Mouse (Mus musculus): ENCODE results near the gene Diras1.

Diras1 gene

DNA sequence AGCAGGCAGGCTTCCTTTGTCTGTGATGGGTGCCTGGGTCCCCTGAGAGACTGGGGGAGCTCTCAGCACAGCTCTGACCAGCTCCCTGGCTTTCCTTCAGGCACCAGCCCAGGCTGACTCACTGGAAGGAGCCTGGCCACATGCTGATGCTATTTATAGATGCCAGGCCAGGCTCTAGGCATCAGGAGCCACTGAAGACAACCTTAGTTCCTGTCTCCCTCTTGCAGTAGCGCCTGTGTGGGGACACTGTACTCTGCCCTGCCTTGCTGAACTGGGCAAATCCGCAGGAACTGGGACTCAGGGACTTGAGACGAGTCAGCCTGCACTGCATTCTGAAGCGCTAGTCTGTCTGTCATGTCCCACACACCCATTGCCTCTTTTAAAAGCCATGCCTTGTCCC, 1.9 kb upstream of the Diras1 start:
- DNase-seq: peak; percentile 81 to 82

DNA sequence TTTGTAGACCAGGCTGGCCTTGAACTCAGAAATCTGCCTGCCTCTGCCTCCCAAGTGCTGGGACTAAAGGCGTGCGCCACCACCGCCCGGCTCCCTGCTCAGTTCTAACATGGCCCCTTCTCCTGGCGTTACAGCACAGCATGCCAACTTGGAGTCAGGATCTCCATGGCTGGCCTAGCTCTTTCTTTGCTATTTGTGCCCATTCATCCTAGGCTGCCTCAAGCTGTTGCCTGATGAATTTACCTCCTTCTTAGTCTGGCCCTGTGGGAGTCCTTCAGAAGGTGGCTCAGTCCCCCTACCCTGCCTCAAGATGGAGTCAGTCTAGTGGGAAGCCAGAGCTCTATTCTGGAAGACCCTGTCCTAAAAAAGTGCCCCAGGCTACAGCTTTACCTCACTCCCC, 1.4 kb upstream of the Diras1 start:
- no peak for DNase-seq

DNA sequence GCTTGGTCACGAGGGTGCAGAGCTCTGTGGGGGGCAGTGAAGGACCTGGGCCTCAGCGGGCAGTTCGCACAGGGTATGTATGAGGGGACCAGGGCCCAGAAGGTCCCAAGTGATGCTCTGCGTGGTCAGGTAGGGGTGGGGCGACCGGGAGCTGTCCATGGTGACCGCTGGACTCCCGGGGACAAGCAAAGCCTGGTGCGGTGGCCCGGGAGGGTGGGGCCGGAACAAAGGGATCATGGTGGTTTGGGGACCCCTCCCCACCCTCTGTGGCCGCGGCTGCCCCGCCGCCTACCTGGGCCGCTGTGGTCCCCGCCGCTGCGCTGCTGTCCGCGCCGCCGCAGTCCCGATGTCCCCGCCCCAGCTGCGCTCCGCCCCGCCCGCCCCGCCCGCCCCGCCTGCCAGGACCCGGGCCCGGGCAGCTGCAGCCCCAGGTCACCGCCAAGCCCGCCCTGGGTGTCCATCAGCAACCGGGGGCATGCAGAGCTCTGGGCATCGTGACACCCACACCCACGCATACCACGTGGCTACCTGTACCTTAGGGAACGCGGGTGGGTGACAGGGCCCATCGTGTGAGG, 328 bp downstream of the Diras1 start:
- peak; percentile 51 to 52 for DNase-seq

DNA sequence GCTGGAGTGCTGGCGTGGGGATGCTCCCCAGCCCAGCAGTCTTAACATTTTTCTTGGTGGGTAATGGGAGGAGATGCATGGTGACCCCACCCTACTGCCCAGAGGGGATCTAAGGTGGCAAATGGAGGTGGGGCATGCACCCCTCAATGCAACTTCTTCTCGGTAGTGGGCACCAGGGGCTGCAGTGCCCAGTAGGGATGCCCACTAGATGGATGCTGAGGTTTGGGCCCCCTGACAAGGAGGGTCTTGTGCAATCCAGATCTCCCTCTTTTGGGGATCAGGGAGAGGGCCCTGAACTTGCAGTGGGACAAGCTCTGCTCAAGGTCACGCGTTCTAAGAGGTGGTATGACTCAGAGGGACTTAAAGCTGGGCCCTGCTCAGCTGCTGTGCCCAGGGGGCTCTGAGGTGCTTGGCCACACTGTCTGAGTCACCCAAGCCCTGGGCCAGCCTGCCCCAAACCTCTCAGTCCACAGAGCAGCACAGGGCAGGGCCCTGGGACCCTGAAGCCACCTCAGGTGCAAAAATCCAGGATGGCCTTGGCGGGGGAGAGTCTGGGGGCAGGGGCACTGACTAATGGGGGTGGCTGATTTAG, 1.0 kb downstream of the Diras1 start:
- DNase-seq: no peak

DNA sequence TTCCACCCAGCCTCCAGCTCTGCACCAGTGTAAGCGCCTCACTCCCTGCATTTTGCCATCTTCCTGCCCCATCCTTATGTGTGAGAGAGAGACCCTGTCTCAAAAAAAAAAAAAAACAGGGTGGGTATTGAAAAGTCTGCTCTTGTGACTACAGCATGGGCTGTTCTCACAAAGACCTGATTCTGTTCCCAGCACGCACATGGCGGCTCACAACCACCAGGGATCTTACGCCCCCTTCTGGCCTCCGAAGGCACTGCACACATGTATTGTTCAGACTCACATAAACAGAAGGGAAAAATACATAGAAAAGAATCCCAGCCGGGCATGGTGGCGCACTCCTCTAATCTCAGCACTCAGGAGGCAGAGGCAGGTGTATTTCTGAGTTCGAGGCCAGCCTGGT, 2.7 kb downstream of the Diras1 start:
- peak; percentile 25 to 49 for DNase-seq

DNA sequence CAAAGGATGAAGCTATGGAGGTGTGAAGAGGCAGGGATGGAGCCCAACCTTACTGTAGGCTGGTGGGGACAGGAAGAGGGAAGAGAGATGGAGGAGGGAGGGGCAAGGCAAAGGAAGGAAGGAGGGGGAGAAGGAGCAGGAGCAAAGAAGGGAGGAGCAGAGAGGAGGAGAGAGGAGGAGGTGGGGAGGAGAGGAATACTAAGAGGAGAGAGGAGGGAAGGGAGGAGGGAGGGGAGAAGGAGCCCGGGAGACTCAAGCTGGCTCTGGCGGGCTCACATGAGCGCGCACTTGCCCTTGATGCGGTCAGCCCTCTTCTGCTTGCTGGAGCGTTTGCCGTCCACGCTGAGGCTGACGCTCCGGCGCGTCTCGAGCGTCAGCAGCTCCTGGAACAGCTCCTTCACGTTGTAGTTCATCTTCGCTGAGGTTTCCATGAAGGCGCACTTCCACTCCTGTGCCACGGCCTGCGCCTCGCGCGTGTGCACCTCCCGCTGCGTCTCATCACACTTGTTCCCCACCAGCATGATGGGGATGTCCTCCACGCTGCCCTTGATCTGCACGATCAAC, 3.8 kb downstream of the Diras1 start:
- peak in 1 of 2 experiments; percentile 32 for DNase-seq

DNA sequence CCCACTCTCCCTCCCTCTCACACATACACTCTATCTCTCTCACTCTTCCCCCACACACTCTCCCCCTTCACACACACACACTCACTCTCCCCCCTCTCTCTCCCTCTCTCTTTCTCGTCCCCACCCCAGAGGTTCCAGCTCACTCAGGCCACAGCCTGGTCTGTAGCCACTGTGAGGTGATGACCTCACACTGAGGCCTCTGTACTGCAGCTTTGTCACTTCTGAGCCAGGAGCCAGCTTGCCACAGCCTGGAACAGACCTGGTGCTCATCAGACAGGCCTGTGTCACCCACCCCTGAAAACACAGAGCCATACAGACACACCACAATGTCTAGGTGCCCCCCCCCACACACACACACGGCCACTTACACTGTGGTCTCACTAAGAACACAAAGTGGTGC, 5.3 kb downstream of the Diras1 start:
- peak in 1 of 2 experiments; percentile 10 for DNase-seq

DNA sequence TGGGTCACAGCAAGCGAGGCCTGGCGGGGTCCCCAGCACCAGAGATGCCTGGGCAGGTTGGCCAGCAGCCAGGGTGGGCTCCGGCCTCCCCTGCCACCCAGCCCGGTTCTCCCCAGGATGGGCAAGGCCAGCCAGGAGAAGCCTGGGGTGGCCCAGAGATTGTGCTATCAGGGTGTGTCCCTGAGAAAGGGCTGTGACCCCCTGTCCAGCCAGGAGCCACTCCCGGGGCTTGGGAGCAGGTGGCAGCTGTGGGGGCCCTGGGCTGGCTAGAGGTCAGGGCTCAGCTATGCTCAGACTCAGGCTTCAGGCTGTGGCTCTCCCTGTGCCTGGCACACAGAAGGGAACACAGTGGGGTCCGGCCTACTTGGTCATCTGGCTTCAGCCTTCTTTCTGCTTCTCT, 5.8 kb downstream of the Diras1 start:
- DNase-seq: peak in 1 of 2 experiments; percentile 19

DNA sequence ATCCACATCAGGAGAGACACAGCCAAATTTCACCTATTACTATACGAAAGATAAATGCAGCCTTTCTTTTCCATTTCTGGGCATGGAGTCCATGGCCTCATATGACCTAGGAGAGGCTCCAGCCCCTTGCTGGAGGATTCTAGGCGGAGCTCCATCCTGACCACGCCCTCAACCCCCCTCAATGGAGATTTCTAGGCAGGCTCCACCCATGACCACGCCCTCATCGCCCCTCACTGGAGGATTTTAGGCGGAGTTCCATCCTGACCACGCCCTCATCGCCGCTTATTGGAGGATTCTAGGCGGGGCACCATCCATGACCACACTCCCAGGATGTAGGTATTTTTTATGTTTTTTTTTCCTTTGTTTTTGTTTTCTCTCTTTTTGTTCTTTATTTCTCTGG, 7.1 kb downstream of the Diras1 start:
- peak; percentile 33 to 47 for DNase-seq

DNA sequence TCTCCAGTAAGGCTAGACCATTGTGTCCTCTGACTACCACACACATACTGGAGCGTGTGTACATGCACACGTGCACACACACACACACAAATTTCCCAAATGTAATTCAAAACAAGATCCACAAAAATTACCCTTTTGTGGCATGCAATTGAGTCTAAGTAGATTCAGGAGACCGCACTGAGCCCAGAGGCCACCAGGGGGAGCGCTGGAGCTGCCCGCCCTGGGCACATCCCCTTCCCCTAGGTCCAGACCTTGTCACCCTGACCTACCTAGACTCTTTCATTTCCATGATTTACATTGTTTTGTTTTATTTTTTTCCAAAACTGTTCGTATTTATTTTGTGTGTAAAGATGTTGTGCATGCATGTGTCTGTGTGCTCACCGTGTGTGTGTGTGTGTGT, 8.8 kb downstream of the Diras1 start:
- peak in 1 of 2 experiments; percentile 83 for DNase-seq

DNA sequence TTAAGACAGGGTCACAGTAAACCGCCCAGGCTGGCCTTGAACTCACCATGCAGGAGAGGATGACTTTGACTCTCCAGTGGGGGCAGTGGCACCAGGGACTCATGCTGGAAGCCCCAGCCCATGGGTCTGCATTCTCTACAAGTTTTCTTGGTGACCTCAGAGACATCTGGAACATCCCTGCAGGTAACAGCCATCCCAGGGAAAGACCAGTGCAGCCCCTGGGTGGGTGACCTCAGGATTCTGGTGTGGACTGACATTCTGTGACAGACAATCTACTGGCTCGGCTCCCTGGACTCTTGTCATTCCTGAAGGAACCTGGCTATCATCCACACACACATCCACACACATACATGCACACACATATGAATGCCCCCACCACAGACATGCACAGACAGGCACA, 9.8 kb downstream of the Diras1 start:
- no peak for DNase-seq

DNA sequence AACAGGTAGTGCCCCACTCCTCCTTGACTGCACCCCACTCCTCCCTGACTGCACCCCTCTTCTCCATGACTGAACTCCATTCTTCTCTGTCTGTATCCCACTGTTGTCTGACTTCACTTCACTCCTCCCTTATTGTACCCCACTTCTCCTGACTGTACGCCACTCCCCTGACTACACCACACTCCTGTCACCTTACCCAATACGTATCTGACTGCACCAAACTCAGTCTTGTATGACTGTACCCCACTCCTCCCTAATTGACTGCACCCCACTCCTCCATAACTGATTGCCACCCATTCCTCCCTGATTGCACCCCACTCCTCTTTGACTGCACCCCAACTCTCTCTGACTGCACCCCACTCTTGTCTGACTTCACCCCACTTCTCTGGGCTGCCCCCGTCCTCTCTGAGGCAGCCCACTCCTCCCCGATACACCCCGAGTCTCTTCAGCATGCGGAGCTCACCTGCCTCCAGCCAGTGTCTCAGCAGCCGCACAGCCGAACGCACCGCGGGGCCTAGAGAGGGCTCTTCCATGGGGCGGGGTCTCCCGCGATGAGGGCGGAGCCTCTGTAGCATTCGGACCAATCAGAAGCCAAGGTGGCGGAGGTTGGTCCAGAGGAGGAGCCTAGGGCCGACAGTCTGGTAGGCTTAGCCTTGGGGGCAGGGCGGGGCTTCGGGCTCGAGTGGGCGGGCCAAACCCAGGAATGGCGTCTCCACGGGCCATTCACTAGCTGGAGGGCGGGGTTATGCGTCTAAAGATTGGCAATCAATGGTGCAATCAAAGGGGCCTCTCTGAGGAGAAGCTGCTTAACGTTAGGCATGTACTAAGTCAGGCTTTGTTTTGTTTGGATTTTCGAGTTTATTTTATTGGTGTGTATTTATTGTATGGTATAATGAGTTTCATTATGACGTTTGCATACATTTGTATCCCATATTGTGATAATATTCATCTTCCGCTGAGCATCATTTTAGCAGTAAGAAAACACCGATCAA, 10.8 kb downstream of the Diras1 start, which contains the start of gene Gng7:
TSS of gene Gng7 (minus strand) at position 553 of the 992 bp plus-strand sequence.
- DNase-seq: peak; percentile 96 to 98

DNA sequence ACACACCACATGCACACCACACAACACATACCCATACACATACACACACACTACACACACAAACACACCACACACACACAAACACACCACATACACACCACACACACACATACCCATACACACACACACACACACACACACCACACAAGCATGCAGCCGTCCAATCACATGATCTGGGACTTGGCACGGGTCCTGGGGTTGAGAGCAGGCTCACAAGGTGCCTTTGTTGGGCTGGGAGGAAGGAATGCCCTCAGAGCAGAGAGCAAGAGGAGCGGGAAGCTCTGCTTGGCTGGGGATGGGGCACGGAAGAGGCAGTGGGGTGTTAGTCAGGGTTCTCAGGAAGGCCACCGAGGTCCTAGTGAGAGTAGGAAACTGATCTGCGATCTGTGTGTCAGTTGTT, 14.6 kb downstream of the Diras1 start:
- no peak for DNase-seq

DNA sequence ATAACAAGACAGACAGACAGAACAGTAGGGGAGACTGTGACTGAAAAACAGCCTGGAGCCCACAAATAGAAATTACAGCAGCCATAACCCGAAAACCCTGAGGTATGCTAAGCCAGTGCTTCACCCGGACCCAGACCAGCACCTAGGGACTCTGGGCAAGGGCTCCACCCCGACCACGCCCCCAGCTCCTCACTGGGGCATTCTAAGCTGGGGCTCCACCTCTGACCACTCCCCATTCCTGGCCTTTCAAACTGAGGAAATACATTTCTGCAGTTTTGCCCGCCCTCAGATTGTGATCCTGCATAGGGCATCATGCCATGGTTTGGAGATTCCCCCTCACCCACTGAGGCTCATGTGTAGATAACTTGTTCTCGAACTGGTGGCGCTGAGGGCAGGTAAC, 18.2 kb downstream of the Diras1 start:
- no peak for DNase-seq

DNA sequence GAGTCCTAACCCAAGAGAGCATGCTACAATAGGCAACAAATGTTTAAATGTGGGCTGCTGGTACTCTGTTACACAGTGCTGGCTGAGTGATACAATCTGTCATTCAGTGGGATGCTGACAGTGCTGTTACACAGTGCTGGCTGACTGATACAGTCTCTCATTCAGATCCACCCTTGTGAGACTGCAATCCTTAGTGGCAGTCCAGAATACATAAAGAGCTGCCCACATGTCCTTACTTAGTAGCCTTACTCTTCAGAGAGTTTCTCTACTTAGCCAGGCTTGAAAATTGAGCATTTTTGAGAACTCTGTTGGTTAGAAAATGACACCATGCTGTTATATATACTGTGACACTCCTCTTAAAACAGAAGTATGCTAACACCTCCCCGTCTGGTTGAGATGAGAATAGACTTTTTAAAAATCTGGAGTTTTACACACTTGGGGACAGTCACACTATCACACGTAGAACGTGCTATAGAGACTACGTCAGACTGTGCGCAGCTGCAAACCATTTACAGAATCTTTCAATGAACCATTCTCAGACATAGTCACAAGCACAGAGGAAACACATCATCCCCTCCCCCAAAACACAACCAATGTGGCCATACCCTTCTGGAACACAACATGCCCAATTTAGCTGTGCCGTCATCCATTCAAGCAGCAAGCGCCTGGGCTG, 19.3 kb downstream of the Diras1 start:
- no peak for DNase-seq

DNA sequence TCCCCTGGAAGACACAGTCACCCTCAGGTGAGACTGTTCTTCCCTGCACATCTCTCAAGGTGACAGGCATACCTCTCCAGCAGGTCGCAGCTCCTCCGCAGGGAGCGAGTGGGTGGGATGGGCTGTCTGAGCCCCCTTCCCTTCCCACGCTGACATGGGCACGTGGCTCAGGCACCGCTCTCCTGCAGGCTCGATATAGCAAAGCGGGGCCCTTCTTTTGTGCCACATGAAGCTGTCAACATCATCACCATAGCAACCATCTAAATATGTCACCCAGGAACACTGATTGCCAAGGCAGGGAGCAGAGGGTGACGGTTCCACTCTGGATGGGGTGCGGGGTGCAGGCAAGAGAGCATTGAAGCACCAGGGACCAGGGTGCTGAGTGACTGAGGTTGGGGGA, 24.3 kb downstream of the Diras1 start:
- no peak for DNase-seq

DNA sequence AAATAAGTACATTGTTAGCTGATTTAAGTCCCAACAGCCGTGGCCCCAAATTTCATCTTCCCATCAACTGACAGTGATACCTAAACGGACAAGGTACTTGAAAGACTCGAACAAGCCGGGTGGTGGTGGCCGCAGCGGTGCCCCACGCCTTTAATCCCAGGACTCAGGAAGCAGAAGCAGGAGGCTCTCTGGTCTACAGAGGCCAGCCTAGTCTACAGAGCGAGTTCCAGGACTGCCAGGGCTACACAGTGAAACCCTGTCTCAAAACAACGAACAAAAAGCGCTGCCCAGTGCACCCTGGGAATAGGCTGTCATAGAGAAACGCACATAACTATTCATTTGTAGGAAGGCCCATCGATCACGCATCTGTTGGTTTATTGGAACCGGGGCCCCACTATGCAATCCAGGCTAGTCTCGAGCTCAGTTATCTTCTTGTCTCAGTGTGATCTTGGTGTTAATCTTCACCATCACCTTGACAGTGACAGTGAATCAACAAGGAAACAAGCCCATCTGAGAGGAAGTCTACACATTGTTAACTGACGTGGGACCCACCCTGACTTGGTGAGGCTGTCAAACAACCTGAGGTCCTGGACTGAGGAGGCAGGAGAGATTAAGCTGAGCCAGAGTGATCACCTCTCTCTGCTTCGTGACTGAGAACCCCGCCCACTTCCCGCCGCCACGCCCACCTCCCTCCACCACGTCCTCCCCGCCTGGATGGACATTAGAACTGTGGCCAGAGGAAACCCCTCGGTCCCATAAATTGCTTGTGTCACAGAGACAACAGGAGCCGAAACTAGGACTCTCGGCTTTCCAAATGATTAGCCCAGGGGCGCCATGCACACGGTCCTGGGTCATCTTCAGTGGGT, 25.0 kb downstream of the Diras1 start:
- no peak for DNase-seq

DNA sequence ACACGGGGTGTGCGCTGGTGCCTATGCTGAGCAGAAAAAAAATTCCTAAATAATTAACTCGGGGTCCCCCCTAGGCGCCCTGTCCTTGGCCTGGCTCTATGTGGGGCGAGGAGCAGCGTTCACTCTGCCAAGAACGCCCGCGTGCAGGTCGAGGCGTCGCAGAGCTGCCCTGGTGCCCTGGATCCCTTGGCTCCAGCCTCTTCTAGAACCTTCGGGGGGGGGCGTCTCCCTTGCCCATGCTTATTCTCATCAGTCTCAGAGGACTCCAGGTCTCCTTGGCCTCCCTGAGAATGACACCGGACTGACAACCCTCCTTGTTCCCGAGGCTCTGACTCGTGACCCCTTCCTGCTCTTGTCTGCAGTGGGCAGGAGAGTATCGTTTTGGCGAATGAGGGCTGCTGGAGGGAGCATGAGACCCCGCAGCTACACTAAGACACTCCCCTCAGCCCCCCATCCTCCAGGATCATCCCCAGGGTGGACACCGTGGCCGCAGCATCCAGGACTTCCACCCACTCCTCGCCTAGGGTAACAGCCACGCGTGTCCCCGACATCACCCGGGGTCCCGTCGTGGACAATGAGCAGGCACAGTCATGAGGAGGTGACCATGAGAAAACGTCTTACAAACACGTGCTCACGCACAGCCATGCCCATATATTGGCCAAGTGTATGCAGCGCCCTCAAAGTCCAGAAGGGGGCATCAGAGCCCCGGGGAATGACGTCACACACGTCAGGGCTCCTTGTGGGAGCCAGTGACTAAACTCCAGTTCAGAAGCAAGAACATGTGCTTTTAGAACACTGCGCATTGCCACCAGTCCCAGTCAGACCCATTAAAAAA, 25.9 kb downstream of the Diras1 start:
- peak; percentile 86 to 90 for DNase-seq

DNA sequence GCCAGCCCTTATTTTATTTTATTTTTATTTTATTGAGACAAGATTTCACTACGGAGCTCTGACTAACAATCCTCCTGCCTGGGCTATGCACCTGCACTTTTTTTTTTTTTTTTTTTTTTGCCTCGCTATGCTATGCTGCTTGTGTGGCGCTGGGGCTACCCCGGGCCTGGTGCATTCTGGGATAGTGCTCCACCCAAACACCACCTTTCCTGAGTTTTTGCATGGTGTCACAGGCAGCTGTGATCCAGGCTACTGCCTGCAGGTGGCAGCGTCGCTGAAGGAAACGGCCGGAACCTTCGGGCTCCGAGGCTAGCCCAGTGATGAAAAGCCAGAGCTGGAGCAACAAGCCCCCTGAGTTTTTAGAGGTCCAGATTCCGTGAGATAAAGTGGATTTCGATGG, 26.7 kb downstream of the Diras1 start:
- peak; percentile 71 to 76 for DNase-seq

DNA sequence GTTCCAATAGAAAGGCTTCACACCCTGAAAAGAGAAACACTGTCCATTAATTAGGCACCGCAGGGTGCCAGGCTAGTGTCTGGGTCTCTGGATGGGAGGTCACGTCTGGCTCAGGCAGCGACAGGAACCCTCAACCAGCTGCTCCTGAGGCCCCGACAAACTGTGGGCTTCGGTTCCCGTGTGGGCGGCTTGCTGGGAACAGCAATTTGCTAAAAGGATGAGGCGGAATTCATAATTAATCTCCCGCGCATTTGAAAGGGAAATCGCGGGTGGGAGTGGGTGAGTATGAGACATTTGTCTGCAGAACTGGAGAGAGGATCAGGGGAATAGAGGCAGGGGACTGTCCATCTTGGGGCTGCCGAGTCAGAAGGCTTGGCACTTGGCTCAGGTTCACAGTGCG, 27.4 kb downstream of the Diras1 start:
- DNase-seq: no peak

DNA sequence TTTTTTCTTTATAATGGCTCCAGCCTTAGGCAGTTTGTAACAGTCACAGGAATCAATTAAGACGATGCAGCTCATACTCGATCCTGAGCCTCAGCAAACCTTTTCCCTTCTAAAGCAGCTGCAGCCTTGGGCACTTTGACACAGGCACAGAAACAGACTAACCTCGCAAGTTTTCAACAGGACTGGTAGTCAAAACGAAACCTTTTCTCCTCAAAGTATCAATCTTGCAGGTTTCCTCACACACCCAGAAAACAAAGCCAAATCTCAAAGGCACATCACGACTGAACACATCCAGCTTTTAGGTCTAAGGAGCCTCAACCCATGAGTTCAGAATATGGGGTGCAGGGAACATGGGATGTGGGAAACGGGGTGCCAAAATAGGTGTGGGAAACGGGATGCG, 28.1 kb downstream of the Diras1 start:
- no peak for DNase-seq
